Mouse (Mus musculus) gastrocnemius, postnatal 36 days (tissue): ENCODE measurements around the gene Ivl. TPM values are rescaled to one million over a fixed set of nuclear protein-coding genes. Genes with fewer than 3 reads are reported as not detected.

Source experiments
- DNase-seq, 2 experiments: peaks; one replicate each; pipeline ENCODE4 v3.0.0; 2022
- intact Hi-C: fragments of 180-260 bp; cut with DNase I; formaldehyde crosslinking; loops from one replicate; pipeline ENCODE4 v1.15.1; 2025
- long read RNA-seq, 2 experiments: library from polyadenylated mRNA; stranded (forward); transcript quantifications; one replicate each; pipeline ENCODE4 v2.0.0; 2021
- total RNA-seq, 2 experiments: library from RNA; stranded (reverse); gene quantifications; 2 replicates each; pipeline ENCODE4 v1.2.3; 2021

Gene Ivl
- total RNA-seq, result not detected
- long read RNA-seq, experiment 1, result 0 reads
- long read RNA-seq, experiment 2, result 0 reads

DNA sequence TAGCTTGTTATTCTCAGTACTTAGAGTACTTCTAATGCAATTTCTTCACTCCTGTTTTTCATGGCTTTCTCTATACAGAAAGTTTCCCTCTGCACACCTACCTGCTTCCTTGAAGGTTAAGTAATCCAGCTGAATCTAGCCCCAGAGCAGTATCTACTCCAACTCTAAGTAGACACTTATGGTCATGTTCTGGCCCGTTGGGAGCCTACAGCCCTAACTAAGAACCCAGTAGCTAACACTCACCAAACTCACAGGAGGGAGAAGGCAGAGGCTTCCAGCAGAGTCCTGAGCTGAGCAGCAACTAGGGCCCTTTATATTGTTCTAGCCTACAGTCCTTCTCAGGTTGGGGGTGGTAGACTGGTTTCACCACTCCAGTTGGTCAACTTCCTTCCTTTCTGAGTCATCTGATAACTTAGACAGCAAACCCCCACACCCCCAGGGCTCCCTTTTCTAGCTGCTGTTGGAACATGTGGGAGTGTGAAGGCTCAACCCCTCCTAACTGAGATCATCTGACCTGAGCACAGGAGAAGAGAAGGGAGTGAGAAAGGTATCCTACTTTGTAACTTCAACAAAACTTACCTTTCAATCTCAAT lies at the start of gene Ivl:
Gene Ivl, minus strand, starts transcription at position 287 of the 593 bp plus-strand sequence.
- intact Hi-C loops, result no loop called here
- no peak for DNase-seq

- intact Hi-C loops, result loop anchor here (5.0 kb wide), 1 partner anchor 311 kb away; the partner anchor contains the start of gene Lce3b
- no peak for DNase-seq
These were observed 48.0 kb upstream of the Ivl start, which contains the start of gene Lce6a for GRCm38 (mm10) chr3:92621560-92621959. Gene Lce6a (minus strand): TSS chr3:92621660.

DNA sequence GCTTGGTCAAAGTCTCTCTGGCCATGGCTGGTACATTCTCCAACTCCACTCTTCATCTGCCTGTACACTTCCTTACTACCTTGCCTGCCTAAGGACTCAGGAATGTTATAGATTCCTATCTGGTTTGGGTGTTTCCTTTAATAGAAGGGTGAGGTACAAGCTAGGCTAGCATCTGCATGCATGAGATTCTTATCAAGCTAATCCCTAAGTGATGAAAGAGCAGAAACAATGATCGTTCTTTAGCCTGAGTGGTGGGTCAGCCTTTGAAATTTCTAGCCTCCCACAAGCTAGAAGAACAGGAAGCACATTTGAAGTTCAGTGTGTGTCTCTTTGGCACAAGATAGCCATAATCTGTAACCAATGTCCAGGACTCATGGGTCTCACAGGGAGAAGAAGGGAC lies 36.3 kb upstream of the Ivl start:
- DNase-seq, result no peak
- intact Hi-C loops, result no loop called here

DNA sequence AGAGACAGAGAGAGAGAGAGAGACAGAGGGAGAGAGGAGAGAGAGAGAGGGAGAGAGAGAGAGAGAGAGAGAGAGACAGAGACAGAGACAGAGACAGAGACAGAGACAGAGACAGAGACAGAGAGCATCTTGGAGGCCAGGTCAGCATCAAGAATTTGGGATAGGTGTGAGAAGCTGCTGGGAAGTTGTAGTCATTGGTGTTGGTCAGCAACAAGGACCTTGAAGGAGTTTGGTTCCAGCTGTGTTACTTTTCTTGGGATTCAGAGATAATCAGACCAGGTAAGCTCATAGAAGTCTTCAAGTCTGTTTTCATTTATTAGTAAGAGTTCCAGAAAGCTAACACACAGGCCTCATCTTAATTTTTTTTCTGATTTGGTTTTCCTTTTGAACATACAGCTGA lies 33.9 kb upstream of the Ivl start, which contains the start of gene 2210017I01Rik:
Gene 2210017I01Rik, minus strand, starts transcription at position 101 of the 400 bp plus-strand sequence.
- intact Hi-C loops, result no loop called here
- DNase-seq, result no peak

- intact Hi-C loops, result no loop called here
- DNase-seq, result no peak
These were observed 28.6 kb upstream of the Ivl start for GRCm38 (mm10) chr3:92602169-92602568.

GRCm38 (mm10) chr3:92600456-92600855 lies 26.9 kb upstream of the Ivl start:
- no peak for DNase-seq
- intact Hi-C loops, result no loop called here

- intact Hi-C loops, result no loop called here
These were observed 26.4 kb upstream of the Ivl start for GRCm38 (mm10) chr3:92599973-92600372.

GRCm38 (mm10) chr3:92598429-92598828 lies 24.9 kb upstream of the Ivl start:
- no peak for DNase-seq
- intact Hi-C loops, result no loop called here

More at GRCm38 (mm10) chr3:92599973-92600372, 26.4 kb upstream of the Ivl start:
- DNase-seq, result no peak

DNA sequence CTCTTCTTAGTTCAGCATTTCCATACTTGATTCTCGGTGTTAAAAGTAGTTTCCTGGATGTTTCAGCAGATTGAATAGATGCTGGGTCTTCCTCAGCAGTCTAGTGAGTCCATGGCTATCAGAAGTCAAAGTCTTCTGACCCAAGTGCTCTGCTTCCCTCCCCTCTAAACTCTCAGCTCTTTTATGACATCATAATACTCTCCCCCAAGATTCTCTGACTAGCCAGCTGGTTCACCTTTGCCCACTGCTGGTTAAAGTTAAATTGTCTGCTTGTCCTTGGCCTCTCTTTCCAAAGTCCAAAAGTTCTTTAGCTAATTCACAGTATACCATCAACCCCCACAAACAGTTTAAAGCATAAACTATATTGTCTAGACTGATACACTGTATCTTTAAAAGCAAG lies 15.3 kb upstream of the Ivl start, which contains the start of gene Smcp:
Gene Smcp, minus strand, starts transcription at position 140 of the 400 bp plus-strand sequence.
- no peak for DNase-seq
- intact Hi-C loops, result no loop called here

GRCm38 (mm10) chr3:92587190-92587589 lies 13.7 kb upstream of the Ivl start:
- intact Hi-C loops, result no loop called here

GRCm38 (mm10) chr3:92585055-92585454 lies 11.5 kb upstream of the Ivl start:
- intact Hi-C loops, result no loop called here
- no peak for DNase-seq

More at GRCm38 (mm10) chr3:92587190-92587589, 13.7 kb upstream of the Ivl start:
- no peak for DNase-seq

DNA sequence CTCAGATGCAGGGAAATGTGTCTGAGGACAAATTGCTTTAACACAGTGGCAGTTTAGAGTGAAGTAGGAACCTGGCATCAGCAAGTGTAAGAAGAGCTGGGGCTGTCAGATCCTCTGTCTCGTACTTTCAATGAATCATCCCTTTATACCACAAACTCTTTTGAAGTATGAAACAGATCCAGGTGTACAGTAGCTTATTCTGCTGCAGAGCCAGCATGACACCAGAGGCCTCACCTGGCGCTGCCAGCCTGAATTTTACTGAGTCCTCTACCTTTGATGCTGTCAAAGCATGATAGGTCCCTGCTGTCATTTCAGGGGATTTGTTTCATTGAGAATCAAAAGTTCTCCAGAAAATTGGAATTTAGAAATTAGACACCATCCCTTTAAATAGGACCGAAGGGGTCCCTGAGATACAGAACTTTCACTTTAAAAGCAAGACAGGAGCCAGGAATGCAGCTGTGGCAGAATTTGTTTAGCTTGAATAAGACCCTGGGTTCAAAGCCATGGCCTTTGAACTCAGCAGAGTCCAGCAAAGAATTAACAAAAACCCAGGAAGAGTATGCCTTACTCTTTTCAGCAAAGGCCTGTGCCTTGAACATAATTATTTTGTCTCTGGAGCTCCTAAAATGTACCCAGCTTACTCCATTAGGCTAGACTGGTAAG lies 9.8 kb upstream of the Ivl start:
- intact Hi-C loops, result no loop called here
- DNase-seq, result no peak

DNA sequence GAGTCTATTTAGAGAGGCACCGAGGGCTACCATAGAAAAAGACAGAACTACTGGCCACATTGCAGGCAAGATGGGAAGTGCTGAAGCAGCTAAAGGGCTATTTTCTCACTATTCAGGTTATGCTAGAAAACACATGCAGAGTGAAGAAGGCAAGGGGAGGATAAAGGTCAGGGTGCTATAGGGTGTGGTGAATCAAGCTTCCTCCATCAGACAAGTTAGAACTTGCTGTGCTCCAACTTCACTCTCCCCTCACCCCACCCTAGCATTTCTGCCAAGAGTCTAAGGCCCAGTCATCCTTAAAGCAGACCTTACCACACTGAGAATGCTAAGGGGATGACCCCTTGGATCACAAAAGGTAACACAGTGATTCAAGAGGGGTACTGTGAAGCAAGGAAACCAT lies 6.0 kb upstream of the Ivl start:
- intact Hi-C loops, result no loop called here
- no peak for DNase-seq

GRCm38 (mm10) chr3:92578652-92579413 lies 5.3 kb upstream of the Ivl start:
- intact Hi-C loops, result no loop called here
- DNase-seq, result no peak

DNA sequence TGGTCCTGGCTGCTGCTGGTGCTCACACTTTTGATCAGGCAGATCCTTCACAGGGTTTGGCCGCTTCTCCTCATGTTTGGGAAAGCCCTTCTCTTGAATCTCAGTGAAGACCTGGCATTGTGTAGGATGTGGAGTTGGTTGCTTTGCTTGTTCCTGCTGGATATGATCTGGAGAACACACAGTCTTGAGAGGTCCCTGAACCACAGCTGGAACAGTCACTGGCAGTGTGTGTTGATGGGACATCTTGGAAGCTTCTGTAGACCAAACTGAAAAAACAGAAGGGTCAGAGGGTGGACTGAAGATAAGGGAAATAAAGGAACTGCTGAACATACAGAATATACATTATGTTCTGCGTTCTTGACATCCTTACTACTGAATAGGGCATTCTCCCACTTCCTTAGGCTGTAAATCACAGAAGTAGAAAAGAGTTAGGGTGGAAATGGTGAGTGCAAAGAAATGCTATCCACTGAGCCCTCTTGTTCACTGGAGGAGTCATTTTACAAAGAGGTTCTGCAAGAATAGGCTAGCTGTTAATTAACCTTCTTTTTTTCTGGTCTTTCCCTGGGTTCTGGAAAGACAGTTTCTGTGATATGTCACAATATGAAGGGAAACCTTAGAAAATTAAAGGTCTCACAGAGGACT lies 900 bp downstream of the Ivl start:
- intact Hi-C loops, result no loop called here
- no peak for DNase-seq

- intact Hi-C loops, result no loop called here
- no peak for DNase-seq
These were observed 4.8 kb downstream of the Ivl start for GRCm38 (mm10) chr3:92568752-92569151.

DNA sequence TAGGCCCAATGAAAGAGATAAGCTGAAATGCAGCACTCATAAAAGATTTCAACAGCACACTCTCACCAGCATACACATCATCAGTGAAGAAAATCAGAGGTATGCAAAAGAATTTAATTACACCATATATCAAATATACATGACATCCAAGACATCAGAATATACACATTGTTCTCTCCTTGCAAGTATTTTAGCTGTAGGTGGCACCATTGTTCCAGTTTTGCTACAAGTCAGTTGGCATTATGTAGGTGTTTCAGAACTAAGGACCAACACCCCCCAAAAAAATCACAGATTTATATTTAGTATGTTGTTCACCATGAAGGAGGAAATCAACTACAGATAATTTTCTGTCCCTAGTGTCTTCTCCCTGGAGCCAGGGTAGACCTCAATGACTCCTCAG lies 8.1 kb downstream of the Ivl start:
- intact Hi-C loops, result no loop called here
- DNase-seq, result no peak

- DNase-seq, result no peak
- intact Hi-C loops, result no loop called here
These were observed 39.1 kb downstream of the Ivl start, which contains the start of gene 2310046K23Rik for GRCm38 (mm10) chr3:92534411-92534810. Gene 2310046K23Rik (minus strand): TSS chr3:92534511.
